Mouse (Mus musculus): ENCODE results near the gene Ap4s1.

Ap4s1 gene

DNA sequence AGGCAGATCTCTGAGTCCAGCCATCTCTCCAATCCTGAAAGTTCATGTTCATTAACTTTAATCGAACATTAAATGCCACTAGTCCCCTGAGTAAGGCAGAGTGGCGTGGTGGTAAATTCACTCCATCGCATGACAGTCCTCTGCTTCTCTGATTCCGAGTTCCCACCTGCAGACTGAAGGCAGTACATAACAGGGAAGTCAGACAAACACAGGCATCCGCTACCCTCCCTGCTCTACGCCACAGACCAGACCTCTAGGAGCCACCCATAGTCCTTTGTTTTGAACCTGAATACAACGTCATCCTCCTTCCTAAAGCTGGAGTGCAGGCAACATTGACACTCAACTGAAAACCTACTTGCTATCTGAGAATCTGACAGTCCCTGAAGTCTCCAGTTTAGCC is 13.7 kb downstream of the Ap4s1 start:
- DNase-seq: no peak

DNA sequence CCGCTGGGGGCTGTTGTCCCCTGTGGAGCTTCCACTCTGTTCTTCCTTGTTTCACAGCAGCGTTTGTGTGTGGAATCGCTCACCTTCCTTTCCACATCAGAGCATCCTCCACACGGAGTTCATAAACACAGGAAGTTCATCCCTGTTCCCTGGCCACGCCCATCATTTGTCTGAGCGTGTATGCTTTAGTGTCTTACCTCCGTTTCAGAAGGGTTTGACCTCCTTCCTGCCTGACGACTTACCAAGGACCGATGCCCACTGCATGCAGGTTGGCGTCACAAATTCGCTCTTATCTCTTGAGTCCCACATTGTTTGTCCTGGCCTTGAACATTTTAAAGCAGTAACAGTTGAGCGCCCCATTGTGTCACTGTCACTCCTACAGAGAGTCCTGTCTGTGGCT is 14.9 kb downstream of the Ap4s1 start:
- no peak for DNase-seq

DNA sequence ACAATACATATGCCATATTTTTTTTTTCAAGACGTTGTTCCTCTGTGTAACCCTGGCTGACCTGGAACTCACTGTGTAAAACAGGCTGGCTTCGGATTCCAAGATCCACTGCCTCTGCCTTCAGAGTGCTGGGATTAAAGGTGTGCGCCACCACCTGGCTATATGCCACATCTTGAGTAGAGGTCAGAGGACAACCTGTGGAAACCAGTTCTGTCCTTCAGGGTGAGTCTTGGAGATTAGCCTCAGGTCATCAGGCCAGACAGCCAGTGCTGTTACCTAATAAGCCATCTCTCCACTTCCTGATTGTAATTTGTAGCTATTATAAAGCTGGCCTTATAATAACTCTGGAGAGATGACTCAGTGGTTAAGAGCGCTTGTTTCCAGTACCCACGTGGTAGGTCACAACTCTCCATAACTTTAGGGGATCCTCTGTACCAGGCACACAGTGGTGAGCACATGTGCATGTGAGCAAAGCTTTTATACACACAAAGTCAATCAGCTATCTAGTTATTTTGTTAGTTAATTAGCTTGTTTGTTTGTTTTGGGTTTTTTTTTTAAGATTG is 15.9 kb downstream of the Ap4s1 start:
- DNase-seq: peak; percentile 64 to 81

DNA sequence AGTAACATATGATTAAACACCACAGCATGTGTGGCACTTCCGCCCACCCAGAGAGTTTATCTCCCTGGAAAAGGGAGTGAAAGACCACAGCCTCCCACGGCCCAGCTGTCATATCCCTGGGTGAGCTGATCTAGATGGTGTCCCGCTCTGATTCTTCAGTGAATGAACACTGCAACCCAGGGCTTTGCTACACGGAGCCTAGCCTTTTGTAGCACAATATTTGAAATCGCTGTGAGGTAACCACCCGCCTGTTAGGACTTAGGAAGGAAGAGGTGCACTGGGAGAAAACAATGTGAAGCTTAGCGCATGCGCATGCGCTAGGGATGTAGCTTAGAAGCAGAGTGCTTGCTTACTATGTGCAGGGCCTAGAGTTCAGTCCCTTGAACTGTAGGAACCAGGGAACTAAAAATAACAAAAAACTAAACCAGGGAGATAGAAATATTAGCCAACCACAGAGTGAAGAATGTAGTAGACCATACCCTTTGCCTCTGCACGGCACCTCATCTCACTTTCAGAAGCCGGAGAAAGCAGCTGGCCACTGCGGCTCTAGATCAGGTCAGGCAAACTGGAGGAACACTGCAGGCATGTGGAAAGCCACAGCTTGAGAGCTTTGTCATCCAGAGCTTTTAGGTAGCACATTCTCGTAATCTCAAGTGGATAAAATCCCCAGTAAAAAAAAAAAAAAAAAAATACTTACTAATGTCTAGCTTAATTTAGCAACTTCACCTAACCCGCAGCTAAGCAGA is 18.3 kb downstream of the Ap4s1 start:
- DNase-seq: peak; percentile 41 to 56

DNA sequence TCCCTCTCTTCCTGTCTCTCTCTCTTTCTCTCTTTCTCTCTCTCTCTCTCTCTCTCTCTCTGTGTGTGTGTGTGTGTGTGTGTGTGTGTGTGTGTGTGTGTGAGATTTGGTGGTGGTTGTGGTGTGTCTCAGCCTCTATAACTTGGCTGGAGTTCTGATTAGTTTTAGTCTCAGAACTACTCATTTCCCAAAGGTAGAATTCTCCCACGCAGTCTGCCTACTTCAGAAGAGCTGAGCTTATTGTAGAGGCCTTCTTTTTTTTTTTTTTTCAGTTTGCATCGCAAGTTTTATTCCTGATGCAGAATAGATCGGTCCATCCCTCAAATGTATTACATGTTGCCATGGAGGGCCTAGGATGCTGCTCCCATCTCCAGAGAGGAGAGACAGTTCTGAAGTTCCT is 18.9 kb downstream of the Ap4s1 start:
- DNase-seq: no peak

DNA sequence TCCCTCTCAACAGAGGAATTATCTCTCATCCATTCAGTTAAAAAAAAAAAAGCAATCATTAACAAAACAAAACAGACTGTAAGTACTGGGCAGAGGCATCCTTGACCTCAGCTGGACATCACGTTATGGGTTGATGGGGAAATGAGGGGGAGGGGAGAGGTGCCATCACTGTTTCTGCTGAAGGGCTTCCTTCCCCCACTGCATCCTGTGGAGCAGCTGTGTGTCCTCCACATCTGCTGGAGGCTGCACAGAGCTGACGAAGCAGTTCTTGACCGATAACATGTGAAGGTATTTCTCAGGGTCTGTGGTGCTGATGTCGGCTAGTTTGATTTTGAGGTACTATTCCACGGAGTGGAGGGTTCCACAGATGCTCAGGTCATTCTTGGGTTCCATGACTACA is 19.3 kb downstream of the Ap4s1 start:
- DNase-seq: peak in 1 of 2 experiments; percentile 47

DNA sequence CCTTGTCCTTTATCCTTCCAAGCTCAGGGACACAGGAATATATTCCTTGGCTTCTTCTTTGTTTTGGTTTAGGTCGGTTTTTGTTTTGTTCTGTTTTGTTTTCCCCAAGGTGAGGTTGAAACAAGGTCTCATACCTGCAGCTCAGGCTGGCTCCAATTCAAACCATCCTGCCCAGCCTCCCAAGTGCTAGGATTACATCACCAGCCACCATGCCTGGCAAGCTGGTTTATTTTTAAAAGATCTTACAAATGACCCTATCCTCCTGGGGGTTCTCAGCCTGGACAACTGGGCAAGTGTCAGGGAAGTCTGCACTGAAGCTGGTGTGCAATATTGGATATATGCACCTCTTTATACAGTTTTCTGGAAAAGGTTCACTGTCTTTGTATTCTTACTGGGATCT is 21.9 kb downstream of the Ap4s1 start:
- peak; percentile 54 to 66 for DNase-seq

DNA sequence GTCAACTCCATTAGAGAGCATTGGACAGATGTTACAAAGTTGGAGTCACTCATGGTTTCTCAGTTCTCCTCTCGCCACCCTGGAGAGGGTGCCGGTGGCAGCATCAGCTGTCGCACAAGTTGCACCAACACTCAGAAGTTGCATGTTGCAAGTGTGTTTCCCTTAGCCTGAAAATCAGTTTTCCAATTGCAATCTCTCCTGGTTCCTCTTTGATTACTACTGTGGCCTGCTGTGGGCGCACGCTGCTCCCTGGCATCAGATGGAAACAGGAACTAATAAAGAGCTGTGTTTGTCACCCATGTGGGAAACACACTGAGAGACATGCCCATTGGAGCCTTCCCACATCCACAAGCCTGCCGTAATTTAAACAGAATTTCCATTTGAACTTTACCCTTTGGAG is 27.8 kb downstream of the Ap4s1 start:
- DNase-seq: no peak

DNA sequence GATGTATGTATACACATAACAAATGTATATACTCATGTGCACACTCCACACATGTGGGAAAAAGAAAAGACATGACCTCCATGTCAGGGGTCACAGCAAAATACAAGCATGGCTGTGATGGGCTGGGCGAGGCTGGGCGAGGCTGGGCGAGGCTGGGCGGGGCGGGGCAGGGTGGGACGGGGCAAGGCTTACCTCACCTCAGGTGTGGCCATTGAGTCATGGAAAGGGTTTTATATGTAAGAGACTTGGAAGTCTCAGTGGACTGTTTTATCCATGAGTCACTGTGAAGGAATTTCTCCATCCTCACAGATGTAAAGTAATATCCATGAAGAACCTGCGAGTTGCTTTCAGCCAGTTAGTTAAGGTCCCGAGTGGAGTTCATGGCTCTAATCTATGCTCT is 31.0 kb downstream of the Ap4s1 start:
- DNase-seq: no peak

DNA sequence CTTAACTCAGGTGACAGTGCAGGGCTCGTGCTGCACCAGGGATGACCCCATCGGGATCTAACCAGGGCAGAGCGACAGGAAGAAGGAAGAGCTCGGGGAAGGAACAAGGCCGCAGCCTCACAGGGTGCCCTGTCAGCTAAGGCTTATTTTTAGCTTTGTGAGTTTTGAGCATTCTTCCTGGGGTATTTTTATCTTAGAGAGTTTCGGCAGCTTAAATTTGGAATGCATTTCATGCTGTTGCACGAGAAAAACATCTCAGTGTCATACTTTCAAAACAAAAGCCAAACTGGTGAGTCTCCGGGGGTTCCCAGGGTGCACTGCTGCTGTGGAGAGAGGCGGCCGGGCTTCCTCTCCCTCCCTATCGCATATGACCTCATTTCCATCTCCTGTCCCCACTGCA is 38.2 kb downstream of the Ap4s1 start:
- peak; percentile 62 to 77 for DNase-seq

DNA sequence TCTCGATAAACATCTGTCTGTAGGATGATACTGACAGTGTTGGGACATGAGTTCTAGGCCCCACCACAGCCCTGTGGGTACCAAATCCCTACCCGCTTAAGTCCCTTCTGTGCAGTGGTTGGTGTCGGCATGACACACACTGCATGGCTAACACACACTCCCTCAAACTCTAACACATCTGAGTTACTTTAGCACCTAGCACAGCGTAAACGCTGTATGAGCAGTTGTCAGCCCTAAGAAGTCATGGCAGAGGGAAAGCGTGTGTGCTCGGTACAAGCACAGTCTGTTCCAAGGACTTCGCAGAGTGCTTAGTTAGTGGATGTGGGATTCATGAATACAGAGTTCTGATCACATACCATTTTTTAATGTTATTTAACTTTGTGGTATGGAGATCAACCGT is 39.0 kb downstream of the Ap4s1 start:
- DNase-seq: no peak

DNA sequence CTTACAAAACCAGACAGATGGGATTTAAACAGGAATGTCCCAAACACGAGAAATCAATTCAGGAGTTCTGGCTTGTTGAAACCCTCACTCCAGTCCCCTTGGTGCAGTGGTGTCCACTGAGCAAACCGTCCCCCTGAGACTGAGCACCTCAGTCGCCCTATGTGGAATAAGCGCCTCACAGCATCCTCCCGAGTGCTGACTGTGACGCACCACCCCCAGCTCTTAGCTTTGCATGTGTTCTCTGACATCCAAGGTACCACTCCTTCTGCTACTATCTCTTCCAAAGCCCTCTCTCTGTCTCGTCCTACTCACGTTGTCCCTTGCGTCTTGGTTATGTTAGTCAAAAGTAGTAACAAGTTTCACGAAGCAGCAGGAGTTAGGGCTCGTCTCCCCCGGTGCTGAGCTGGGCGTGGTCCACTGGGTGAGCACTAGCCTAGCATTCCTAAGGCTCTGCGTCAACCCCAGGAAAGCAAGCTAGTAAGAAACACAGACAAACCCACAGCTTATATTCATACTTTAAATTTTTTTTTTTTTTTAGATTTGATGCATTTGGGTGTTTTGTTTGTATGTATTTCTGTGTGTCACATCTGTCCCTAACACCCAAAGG is 43.9 kb downstream of the Ap4s1 start:
- no peak for DNase-seq

DNA sequence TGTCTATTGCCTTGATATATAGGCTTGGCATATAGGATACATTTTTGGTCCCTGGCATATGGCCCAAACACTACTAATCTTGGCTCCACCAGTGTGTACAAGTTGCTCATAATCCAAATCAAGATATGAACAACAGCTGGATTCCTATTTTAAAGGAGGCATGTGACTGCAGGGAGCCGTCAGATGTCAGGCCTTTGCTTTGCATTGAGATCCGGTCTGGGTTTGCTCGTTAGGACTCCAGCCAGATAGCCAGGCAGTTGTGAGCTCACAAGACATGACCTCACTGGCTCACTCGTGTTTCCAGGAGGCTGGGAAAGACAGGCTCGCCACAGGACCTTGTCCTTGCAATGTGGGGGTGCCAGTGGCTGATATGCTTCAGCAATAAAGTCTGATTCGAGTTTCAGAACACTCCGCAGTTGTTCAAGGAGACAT is 45.0 kb downstream of the Ap4s1 start:
- peak; percentile 15 to 46 for DNase-seq

DNA sequence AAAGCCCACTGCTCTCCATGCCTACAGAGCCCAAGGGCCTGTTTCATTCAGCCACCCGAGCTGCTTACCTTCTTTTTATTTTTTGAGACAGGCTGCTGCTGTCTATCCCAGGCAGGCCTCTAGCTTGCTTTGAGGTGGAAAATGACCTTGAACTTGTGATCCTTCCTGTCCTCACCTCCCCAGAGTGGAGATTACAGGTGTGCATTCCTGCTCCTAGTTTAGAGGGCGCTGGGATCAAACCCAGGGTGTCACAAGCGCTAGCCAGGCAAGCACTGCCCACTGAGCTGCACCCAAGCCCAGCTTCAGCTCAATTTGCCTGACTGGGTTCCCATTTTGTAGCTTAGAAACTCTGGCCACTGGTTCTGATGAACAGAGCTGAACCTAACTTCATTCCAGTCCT is 45.5 kb downstream of the Ap4s1 start:
- no peak for DNase-seq

DNA sequence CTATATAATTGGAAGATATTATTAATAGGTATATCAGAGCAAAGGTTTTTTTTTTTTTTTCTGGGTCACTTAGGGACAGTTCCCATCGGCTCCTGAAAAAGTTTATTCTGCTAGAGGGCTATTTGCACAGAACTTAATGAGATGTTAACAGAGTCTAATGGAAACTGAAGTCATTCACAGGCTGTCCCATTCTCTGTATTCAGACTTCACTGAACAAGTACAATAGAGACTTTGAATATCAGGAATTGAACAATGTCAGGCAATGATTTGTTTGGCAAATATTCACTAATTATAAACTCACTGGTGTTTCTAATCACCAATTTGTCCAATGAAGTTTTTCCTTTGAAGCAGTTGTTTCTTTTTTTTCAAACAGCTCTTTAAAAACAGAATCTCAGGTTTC is 46.0 kb downstream of the Ap4s1 start:
- no peak for DNase-seq

DNA sequence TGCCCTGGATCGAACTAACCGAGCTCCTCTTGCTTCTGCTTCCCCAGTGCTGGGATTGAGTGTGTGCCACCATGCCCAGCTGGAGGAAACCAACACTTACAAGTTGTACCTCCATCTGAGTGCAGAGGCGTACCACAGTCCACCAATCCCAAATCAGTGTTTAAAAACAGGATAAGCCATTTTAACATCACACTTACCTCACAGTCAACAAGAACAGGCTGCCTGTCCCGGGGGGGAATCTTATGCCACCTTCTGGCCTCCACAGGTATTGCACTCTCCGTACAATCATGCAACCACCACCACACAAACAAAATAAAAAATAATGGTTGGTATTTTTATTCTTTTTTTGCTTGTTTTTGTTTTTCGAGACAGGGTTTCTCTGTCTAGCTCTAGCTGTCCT is 50.9 kb downstream of the Ap4s1 start:
- peak; percentile 43 to 58 for DNase-seq

DNA sequence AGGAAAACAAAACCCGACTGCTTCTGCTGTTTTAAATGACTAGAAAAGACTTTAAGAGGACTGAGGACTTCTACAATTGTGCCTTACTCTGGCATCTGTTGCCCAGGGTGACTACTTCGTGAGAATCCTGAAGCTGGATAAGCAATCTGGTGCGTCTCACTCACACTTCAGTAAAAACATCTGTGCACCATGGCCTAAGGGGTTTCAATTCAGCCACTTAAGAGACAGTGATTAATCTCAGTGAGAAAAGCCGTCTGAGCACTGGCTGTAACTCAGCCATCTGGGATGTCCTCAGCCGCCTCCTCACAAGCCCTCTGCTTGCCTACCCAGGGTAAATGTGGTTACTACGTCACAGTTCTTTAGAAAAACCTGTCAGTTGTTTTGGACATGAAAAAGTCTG is 54.1 kb downstream of the Ap4s1 start:
- no peak for DNase-seq

DNA sequence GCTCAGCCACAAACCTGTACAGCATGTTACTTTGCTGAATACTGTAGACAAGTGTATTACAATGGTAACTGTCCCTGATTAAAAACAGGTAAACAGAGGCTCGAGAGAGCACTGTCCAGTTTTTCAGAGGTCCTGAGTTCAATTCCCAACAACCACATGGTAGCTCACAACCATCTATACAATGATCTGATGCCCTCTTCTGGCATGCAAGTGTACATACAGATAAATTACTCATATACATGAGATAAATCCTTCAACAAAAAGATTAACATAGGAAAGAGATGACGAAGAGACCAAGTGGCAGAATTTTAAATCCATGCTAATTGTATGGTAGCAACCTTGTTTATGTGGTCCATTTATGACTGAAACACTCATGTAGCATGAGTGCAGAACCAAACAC is 56.5 kb downstream of the Ap4s1 start:
- DNase-seq: no peak

DNA sequence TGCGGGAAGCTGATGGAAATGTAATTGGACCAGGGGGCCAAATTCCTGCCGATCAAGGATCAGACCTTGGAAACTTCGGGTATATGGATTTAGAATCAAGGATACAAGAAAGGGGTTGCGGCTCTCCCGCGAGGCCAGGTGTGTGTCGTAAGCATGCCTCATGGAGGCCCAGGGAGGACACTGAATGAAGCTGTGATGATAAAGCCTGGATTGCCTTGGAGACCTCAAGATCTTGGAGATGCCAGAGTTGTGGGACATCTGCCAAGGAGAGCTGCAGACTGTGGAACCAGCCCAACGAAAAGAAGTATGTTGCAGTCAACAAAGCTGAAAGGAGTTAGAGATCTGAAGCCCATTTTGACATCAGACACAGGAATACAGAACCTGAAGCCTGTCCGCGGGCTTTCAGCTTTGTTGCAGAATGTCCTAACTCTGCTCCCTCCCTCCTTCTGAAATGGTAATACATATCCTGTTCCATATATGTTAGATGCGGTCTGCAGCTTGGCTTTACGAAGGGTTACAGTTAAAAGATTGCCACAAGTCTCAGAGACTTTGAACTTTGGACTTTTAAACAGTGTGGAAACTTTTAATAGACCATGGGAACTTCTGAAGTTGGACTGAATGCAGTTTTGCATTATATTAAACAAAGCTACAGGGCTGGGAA is 65.2 kb downstream of the Ap4s1 start:
- no peak for DNase-seq

DNA sequence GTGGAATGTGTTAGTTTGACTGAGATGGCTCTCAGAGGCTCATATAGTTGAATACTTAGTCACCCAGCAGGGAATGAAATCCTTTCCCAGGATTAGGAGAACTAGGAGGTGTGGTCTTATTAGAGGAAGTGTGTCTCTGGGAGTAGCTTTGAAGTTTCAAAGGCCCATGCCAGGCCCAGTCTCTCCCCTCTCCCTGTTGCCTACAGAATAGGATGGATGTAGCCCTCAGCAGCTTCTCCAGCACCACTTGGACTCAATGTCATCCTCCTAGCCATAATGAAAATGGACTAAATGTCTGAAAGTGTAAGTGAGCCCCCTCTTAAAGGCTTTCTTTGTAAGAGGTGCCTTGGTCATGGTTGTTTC is 65.7 kb downstream of the Ap4s1 start:
- DNase-seq: no peak

DNA sequence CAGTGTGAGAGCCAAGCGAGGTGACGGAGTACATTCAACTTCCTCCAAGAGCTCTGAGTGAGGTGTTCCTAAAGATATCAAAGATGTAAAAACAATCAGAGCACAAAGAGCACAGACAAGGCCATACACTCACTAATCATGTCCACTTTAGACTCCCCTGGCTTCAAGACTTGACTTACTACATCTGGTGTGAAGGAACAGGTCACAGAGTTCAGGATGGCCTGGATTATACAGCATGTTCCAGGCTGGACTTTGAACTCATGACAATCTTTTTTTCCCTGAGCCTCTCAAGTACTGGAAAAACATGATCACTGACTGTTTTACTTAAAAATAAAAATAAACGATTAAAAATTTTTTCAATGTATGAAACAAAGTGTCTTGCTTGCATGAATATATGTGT is 68.5 kb downstream of the Ap4s1 start:
- DNase-seq: no peak

DNA sequence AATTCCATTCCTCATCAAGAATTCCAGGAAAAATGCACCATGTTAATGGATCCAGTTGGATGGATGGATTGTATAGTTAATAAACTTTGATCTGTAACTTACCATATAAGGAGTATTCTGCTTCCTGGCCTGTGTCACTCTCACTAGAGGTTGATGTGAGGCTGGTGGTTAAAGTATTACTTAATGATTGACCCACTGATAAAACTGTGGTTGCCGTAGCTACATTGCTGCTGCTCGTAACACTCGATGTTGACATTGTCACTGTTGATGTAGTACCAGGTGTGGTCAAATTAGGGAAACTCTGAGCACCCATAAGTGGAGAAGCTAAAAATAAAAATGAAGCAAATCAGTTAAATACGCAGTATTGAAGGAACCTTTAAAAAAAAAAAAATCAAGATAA is 76.6 kb downstream of the Ap4s1 start:
- no peak for DNase-seq

DNA sequence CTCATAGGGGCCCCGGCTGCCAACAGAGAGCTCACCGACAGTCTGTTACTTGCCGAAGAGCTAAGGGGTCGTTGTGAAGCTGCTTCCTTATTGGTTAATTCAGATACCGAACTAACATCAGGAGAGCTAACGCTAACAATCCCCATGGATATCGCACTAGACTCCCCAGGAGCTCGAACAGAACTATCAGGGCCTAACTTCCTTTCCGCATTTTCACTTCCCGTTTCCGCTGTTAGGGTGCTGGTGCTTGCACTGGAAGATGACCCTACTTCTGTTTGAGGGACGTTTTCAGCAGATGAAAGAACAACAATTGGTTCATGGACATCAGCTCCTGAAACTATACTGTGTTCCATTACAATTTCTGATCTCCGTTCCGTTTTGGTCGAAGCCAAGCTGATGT is 77.9 kb downstream of the Ap4s1 start:
- no peak for DNase-seq

DNA sequence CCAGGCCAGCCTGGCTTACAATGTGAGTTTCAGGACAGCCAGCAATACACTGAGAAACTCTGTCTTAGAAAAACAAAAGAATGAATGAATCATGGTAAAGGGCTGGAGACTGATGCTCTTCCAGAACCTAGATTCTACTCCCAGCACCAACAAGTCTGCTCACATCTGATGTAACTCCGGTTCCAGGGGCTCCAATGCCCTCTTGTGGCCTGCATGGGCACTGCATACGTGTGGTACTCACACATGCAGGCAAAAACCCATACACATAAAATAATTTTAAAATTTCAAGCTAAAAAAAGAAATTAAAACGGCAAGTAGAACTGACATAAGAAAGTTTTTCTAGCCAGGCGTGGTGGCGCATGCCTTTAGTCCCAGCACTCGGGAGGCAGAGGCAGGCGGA is 94.0 kb downstream of the Ap4s1 start:
- DNase-seq: peak in 1 of 2 experiments; percentile 23
